Mouse (Mus musculus): ENCODE data around the gene Gimap4.
"Not testable (repeated sequence)": the region's sequence is repeated elsewhere in the genome, so short reads cannot be mapped to it uniquely, and the experiment has no call there.

Gimap4 gene

GRCm38 (mm10) chr6:48675931-48676859 is 8.2 kb upstream of the Gimap4 start, which contains the start of gene Gimap9:
Gimap9 (plus strand) TSS chr6:48676129.
- no peak for DNase-seq (ENCODE audit: low spot score in 2 of 2)

- DNase-seq (ENCODE audit: low spot score in 2 of 2), result no peak
These were observed 7.4 kb upstream of the Gimap4 start for GRCm38 (mm10) chr6:48676860-48677415.

- DNase-seq (ENCODE audit: low spot score in 2 of 2), result no peak
These were observed 6.6 kb upstream of the Gimap4 start for GRCm38 (mm10) chr6:48677492-48678345.

GRCm38 (mm10) chr6:48678391-48678790 is 6.0 kb upstream of the Gimap4 start:
- no peak for DNase-seq (ENCODE audit: low spot score in 2 of 2)

- no peak for DNase-seq (ENCODE audit: low spot score in 2 of 2)
These were observed 4.6 kb upstream of the Gimap4 start for GRCm38 (mm10) chr6:48679701-48680100.

- no peak for DNase-seq (ENCODE audit: low spot score in 2 of 2)
These were observed 3.9 kb upstream of the Gimap4 start for GRCm38 (mm10) chr6:48680421-48680820.

GRCm38 (mm10) chr6:48681472-48682090 is 2.8 kb upstream of the Gimap4 start:
- no peak for DNase-seq (ENCODE audit: low spot score in 2 of 2)

GRCm38 (mm10) chr6:48682271-48682670 is 2.1 kb upstream of the Gimap4 start:
- no peak for DNase-seq (ENCODE audit: low spot score in 2 of 2)

- DNase-seq (ENCODE audit: low spot score in 2 of 2), result not testable (repeated sequence)
These were observed 1.0 kb upstream of the Gimap4 start for GRCm38 (mm10) chr6:48683263-48683821.

- no peak for DNase-seq (ENCODE audit: low spot score in 2 of 2)
These were observed 457 bp downstream of the Gimap4 start for GRCm38 (mm10) chr6:48684806-48685205.

- DNase-seq (ENCODE audit: low spot score in 2 of 2), result no peak
These were observed 902 bp downstream of the Gimap4 start for GRCm38 (mm10) chr6:48685251-48685650.

- no peak for DNase-seq (ENCODE audit: low spot score in 2 of 2)
These were observed 1.6 kb downstream of the Gimap4 start for GRCm38 (mm10) chr6:48685694-48686665.

GRCm38 (mm10) chr6:48687077-48687476 is 2.7 kb downstream of the Gimap4 start:
- no peak for DNase-seq (ENCODE audit: low spot score in 2 of 2)

- DNase-seq (ENCODE audit: low spot score in 2 of 2), result no peak
These were observed 5.0 kb downstream of the Gimap4 start for GRCm38 (mm10) chr6:48689320-48689719.

GRCm38 (mm10) chr6:48692962-48693361 is 8.6 kb downstream of the Gimap4 start:
- DNase-seq (ENCODE audit: low spot score in 2 of 2), result no peak

- DNase-seq (ENCODE audit: low spot score in 2 of 2), result no peak
These were observed 12.6 kb downstream of the Gimap4 start for GRCm38 (mm10) chr6:48696830-48697554.

GRCm38 (mm10) chr6:48697555-48697930 is 13.2 kb downstream of the Gimap4 start:
- no peak for DNase-seq (ENCODE audit: low spot score in 2 of 2)

- no peak for DNase-seq (ENCODE audit: low spot score in 2 of 2)
These were observed 13.9 kb downstream of the Gimap4 start for GRCm38 (mm10) chr6:48698066-48698856.

- no peak for DNase-seq (ENCODE audit: low spot score in 2 of 2)
These were observed 14.5 kb downstream of the Gimap4 start for GRCm38 (mm10) chr6:48698888-48699287.

All from frontal cortex, postnatal 25 days (tissue).